Mouse (Mus musculus) liver, embryonic 14.5 days (tissue): ENCODE results near the gene Zfp354a. TPM values are rescaled to one million over a fixed set of nuclear protein-coding genes. Genes with fewer than 3 reads are reported as not detected.

Experiments
- ATAC-seq: fragments of 200-750 bp; cut with Nextera tagmentation; 2 replicates; pipeline ENCODE4 v1.8.0; 2017; ENCODE audit warnings: moderate number of reproducible peaks, mild to moderate bottlenecking, moderate library complexity; ENCODE audit not compliant: insufficient read depth
- DNase-seq, 3 experiments: peaks; one replicate each; pipeline ENCODE4 v3.0.0-alpha.2; 2012 to 2013; ENCODE audit warnings: low read depth in 3 of 3, low spot score in 3 of 3
- H3K27ac ChIP-seq: fragments of 300-500 bp; sonication (generic); 2 replicates; pipeline ENCODE4 v1.5.1; 2014; ENCODE audit warnings: moderate library complexity, mild to moderate bottlenecking, control low read depth, inconsistent platforms
- H3K27me3 ChIP-seq: fragments of 300-500 bp; sonication (generic); 2 replicates; pipeline ENCODE4 v1.6.1; 2014; ENCODE audit warnings: mild to moderate bottlenecking, low read length, moderate library complexity; ENCODE audit not compliant: control insufficient read depth, insufficient read depth
- H3K36me3 ChIP-seq: fragments of 300-500 bp; sonication (generic); replicated peaks from 2 replicates; pipeline ENCODE4 v1.6.1; 2014; ENCODE audit warnings: low read depth; ENCODE audit not compliant: control insufficient read depth, insufficient read depth
- H3K4me1 ChIP-seq, 2 experiments: fragments of 200-500 bp in 1 of 2; fragments of 300-500 bp in 1 of 2; sonication (generic) in 1 of 2; replicated peaks; 2 replicates each; pipeline ENCODE4 v1.6.1; 2012 to 2014; ENCODE audit warnings: antibody characterized with exemption in 1 of 2, inconsistent platforms in 1 of 2, low read length in 1 of 2; ENCODE audit not compliant: control insufficient read depth in 2 of 2, insufficient read depth in 2 of 2
- H3K4me2 ChIP-seq: fragments of 300-500 bp; sonication (generic); 2 replicates; pipeline ENCODE4 v1.6.1; 2014; ENCODE audit warnings: low read depth, mild to moderate bottlenecking, control low read depth, moderate library complexity
- H3K4me3 ChIP-seq, 2 experiments: fragments of 200-500 bp in 1 of 2; fragments of 300-500 bp in 1 of 2; sonication (generic) in 1 of 2; 2 replicates each; pipeline ENCODE4 v1.5.1; 2012 to 2014; ENCODE audit warnings: low read depth in 2 of 2, low read length in 2 of 2, mild to moderate bottlenecking in 2 of 2, control low read depth in 1 of 2, inconsistent platforms in 1 of 2, moderate library complexity in 1 of 2; ENCODE audit not compliant: insufficient read depth in 1 of 2
- H3K9ac ChIP-seq: fragments of 300-500 bp; sonication (generic); replicated peaks from 2 replicates; pipeline ENCODE4 v1.6.1; 2014; ENCODE audit warnings: mild to moderate bottlenecking, control low read depth, moderate library complexity
- H3K9me3 ChIP-seq: fragments of 300-500 bp; sonication (generic); 2 replicates; pipeline ENCODE4 v1.6.1; 2016; ENCODE audit warnings: low read length, mixed read lengths; ENCODE audit not compliant: control insufficient read depth
- CTCF ChIP-seq: IDR thresholded peaks from 2 replicates; pipeline ENCODE4 v1.5.1; 2016; ENCODE audit warnings: antibody characterized with exemption, low read depth, control low read depth
- EP300 ChIP-seq: IDR thresholded peaks from 2 replicates; pipeline ENCODE4 v1.6.1; 2016; ENCODE audit warnings: antibody characterized with exemption, low read depth
- WGBS: fragments of 180-500 bp; shearing (Covaris S2); extraction: QIAGEN DNeasy Blood & Tissue Kit; methylation state at CpG from one replicate; pipeline ENCODE4 v1.1.7; 2014; ENCODE audit not compliant: insufficient replicate concordance; 5-methylcytosine and 5-hydroxymethylcytosine counted together
- polyA plus RNA-seq, 2 experiments: library from polyadenylated mRNA; depleted of rRNA in 1 of 2; stranded (reverse) in 1 of 2; unstranded in 1 of 2; fragments of >200 nt; fragmentation: Nextera tagmentation in 1 of 2; extraction: Ambion mirVana in 1 of 2; gene quantifications; 2 replicates each; pipeline versions ENCODE4 v1.2.1 to v1.2.3; 2012 to 2014

Gene Zfp354a
- polyA plus RNA-seq, 2 experiments = 1.1 TPM

- DNase-seq = no peak
- no peaks in the 10 kb centered on the region for H3K9me3 ChIP-seq
- H3K9ac ChIP-seq = no peak overlapping the region
- WGBS = 80% methylated on average over 8 of the region's 8 CpGs
- no peaks in the 10 kb centered on the region for H3K27me3 ChIP-seq
- TF ChIP-seq EP300 = no peak
- TF ChIP-seq CTCF = no peak
- H3K4me2 ChIP-seq = no peak overlapping the region
- no peak for ATAC-seq
- H3K4me3 ChIP-seq = no peak overlapping the region
- H3K36me3 ChIP-seq = no peaks in the 10 kb centered on the region
- no peak overlapping the region for H3K27ac ChIP-seq
- H3K4me1 ChIP-seq = peaks cover 0 to 2% of the 10 kb centered on the region in 2 experiments; a peak in 1 of 4 replicates
Measured at GRCm38 (mm10) chr11:51063841-51064240, 4.8 kb downstream of the Zfp354a start.

DNA sequence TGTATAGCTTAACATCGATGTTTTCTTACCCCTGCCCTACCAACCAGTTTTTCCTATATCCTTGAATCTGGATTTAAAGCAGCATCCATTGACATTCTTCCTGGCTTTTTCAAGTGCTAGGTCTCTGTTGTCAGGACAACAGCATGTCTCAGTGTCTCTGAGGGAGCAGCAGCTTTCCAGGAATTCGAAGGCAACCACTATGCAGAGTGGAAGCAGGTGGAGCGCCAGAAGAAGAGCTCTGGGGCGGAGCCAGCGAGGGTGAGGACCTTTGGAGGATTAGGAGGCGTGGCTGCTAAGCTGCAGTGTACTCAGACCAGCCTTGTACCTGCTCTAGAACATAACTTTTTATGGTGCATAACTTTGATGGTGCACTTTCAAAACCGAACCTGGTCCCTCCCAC is 25.5 kb downstream of the Zfp354a start:
- Histone ChIP-seq H3K4me2 (no peak overlapping the region), H3K27ac (no peak overlapping the region), H3K27me3 (no peaks in the 10 kb centered on the region), H3K36me3 (no peaks in the 10 kb centered on the region), H3K4me3 (no peak overlapping the region), H3K4me1 (no peaks in the 10 kb centered on the region), H3K9me3 (no peaks in the 10 kb centered on the region), H3K9ac (no peak overlapping the region)
- TF ChIP-seq CTCF = no peak
- no peak for ATAC-seq
- WGBS = 40% methylated on average over 7 of the region's 7 CpGs
- DNase-seq = no peak

DNA sequence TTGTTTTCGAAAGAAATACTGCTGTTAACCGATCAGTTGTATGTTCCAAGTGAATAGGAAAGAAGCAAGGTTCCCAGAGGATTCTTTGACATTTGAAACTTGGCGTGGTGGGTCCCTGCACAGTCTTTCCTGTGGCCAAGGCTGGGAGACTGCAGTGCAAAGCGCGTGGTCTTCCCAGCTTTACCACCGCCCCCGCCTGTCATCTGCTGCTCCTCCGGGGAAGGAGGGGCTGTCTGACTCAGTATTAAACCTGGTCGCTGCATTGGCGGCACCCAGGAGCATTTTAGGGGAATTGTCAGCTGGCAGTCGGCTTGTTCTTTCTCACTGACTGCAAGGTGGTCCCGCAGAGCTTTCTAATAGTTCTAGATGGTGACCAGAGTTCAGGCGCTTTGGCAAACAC is 26.2 kb downstream of the Zfp354a start:
- WGBS = 51% methylated on average over 13 of the region's 13 CpGs
- Histone ChIP-seq H3K9ac (no peak overlapping the region), H3K27ac (no peak overlapping the region), H3K4me3 (no peak overlapping the region), H3K36me3 (no peaks in the 10 kb centered on the region), H3K4me1 (no peaks in the 10 kb centered on the region), H3K9me3 (no peaks in the 10 kb centered on the region), H3K4me2 (no peak overlapping the region), H3K27me3 (no peaks in the 10 kb centered on the region)
- ATAC-seq (no peak), DNase-seq (no peak)
- no peak for TF ChIP-seq CTCF
- no peak for TF ChIP-seq EP300

DNA sequence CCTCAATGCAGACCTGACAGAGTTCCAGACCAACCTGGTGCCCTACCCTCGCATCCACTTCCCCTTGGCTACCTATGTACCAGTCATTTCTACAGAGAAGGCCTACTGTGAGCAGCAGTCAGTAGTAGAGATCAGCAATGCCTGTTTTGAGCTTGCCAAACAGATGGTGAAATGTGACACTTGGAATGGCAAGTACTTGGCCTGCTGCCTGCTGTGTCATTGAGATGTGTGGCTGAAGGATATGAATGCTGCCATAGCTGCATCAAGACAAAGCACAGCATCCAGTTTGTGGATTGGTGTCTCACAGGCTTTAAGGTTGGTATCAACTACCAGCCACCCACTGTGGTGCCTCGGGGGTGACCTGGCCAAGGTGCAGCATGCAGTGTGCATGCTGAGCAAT is 48.2 kb downstream of the Zfp354a start:
- no peak overlapping the region for H3K4me3 ChIP-seq
- TF ChIP-seq CTCF (no peak), EP300 (no peak)
- 37% methylated on average over 2 of the region's 2 CpGs for WGBS
- H3K4me2 ChIP-seq = no peak overlapping the region
- H3K9me3 ChIP-seq = no peaks in the 10 kb centered on the region
- no peaks in the 10 kb centered on the region for H3K4me1 ChIP-seq
- H3K9ac ChIP-seq = no peak overlapping the region
- H3K27ac ChIP-seq = no peak overlapping the region
- DNase-seq = no peak
- H3K27me3 ChIP-seq = no peaks in the 10 kb centered on the region
- H3K36me3 ChIP-seq = no peaks in the 10 kb centered on the region
- ATAC-seq = no peak

- no peak for ATAC-seq
- DNase-seq = no peak
- no peaks in the 10 kb centered on the region for H3K27me3 ChIP-seq
- H3K27ac ChIP-seq = no peak overlapping the region
- no peaks in the 10 kb centered on the region for H3K9me3 ChIP-seq
- WGBS = 61% methylated on average over 3 of the region's 3 CpGs
- H3K4me3 ChIP-seq = no peak overlapping the region
- no peaks in the 10 kb centered on the region for H3K4me1 ChIP-seq
- no peak overlapping the region for H3K9ac ChIP-seq
- TF ChIP-seq CTCF = no peak
- no peak for TF ChIP-seq EP300
- H3K4me2 ChIP-seq = no peak overlapping the region
- no peaks in the 10 kb centered on the region for H3K36me3 ChIP-seq
Measured at GRCm38 (mm10) chr11:51110621-51111020, 51.6 kb downstream of the Zfp354a start.

Other genes starting within 250 kb of the Zfp354a start
- gene Zfp354c, start 231.5 kb upstream of the Zfp354a start, polyA plus RNA-seq (2012; rRNA removed) = 0.26 and 0.42 TPM in 2 replicates
- 0.65 and 0.69 TPM in 2 replicates for gene Zfp354c, start 231.5 kb upstream of the Zfp354a start, polyA plus RNA-seq (2014; fragmentation: Nextera tagmentation; extraction: Ambion mirVana)
- 0.04 and 0.08 TPM in 2 replicates for gene Zfp879, start 217.7 kb upstream of the Zfp354a start, polyA plus RNA-seq (2012; rRNA removed)
- gene Zfp879, start 217.7 kb upstream of the Zfp354a start, polyA plus RNA-seq (2014; fragmentation: Nextera tagmentation; extraction: Ambion mirVana) = 0.04 and 0.13 TPM in 2 replicates
- 0.10 and 0.15 TPM in 2 replicates for gene Grm6, start 208.6 kb upstream of the Zfp354a start, polyA plus RNA-seq (2012; rRNA removed)
- 0.04 TPM in 1 of 2 replicates, not detected in the other for gene Grm6, start 208.6 kb upstream of the Zfp354a start, polyA plus RNA-seq (2014; fragmentation: Nextera tagmentation; extraction: Ambion mirVana)
- 0.16 and 0.26 TPM in 2 replicates for gene Zfp454, start 171.6 kb upstream of the Zfp354a start, polyA plus RNA-seq (2012; rRNA removed)
- 0.22 and 0.38 TPM in 2 replicates for gene Zfp454, start 171.6 kb upstream of the Zfp354a start, polyA plus RNA-seq (2014; fragmentation: Nextera tagmentation; extraction: Ambion mirVana)
- gene Zfp2, start 143.1 kb upstream of the Zfp354a start, polyA plus RNA-seq (2012; rRNA removed) = 0.45 and 0.70 TPM in 2 replicates
- gene Zfp2, start 143.1 kb upstream of the Zfp354a start, polyA plus RNA-seq (2014; fragmentation: Nextera tagmentation; extraction: Ambion mirVana) = 2.0 and 2.6 TPM in 2 replicates
- 0.06 and 0.07 TPM in 2 replicates for gene Zfp354b, start 127.6 kb upstream of the Zfp354a start, polyA plus RNA-seq (2012; rRNA removed)
- 0.08 TPM in 2 replicates for gene Zfp354b, start 127.6 kb upstream of the Zfp354a start, polyA plus RNA-seq (2014; fragmentation: Nextera tagmentation; extraction: Ambion mirVana)
- not detected in 2 replicates for gene 4933414I15Rik, start 115.5 kb upstream of the Zfp354a start, polyA plus RNA-seq (2012; rRNA removed)
- gene 4933414I15Rik, start 115.5 kb upstream of the Zfp354a start, polyA plus RNA-seq (2014; fragmentation: Nextera tagmentation; extraction: Ambion mirVana) = not detected in 2 replicates
- gene Prop1, start 105.5 kb upstream of the Zfp354a start, polyA plus RNA-seq (2012; rRNA removed) = not detected in 2 replicates
- not detected in 2 replicates for gene Prop1, start 105.5 kb upstream of the Zfp354a start, polyA plus RNA-seq (2014; fragmentation: Nextera tagmentation; extraction: Ambion mirVana)
- not detected in 2 replicates for gene Olfr1378, start 92.7 kb upstream of the Zfp354a start, polyA plus RNA-seq (2012; rRNA removed)
- not detected in 2 replicates for gene Olfr1378, start 92.7 kb upstream of the Zfp354a start, polyA plus RNA-seq (2014; fragmentation: Nextera tagmentation; extraction: Ambion mirVana)
- gene Olfr1377, start 77.3 kb upstream of the Zfp354a start, polyA plus RNA-seq (2012; rRNA removed) = not detected in 2 replicates
- gene Olfr1377, start 77.3 kb upstream of the Zfp354a start, polyA plus RNA-seq (2014; fragmentation: Nextera tagmentation; extraction: Ambion mirVana) = not detected in 2 replicates
- gene Olfr51, start 55.7 kb upstream of the Zfp354a start, polyA plus RNA-seq (2012; rRNA removed) = not detected in 2 replicates
- gene Olfr51, start 55.7 kb upstream of the Zfp354a start, polyA plus RNA-seq (2014; fragmentation: Nextera tagmentation; extraction: Ambion mirVana) = not detected in 2 replicates
- not detected in 2 replicates for gene Olfr54, start 45.0 kb upstream of the Zfp354a start, polyA plus RNA-seq (2012; rRNA removed)
- not detected in 2 replicates for gene Olfr54, start 45.0 kb upstream of the Zfp354a start, polyA plus RNA-seq (2014; fragmentation: Nextera tagmentation; extraction: Ambion mirVana)
- not detected in 2 replicates for gene Olfr1375, start 11.1 kb upstream of the Zfp354a start, polyA plus RNA-seq (2012; rRNA removed)
- not detected in 2 replicates for gene Olfr1375, start 11.1 kb upstream of the Zfp354a start, polyA plus RNA-seq (2014; fragmentation: Nextera tagmentation; extraction: Ambion mirVana)
- not detected in 2 replicates for gene Gm12569, start 161.2 kb downstream of the Zfp354a start, polyA plus RNA-seq (2012; rRNA removed)
- gene Gm12569, start 161.2 kb downstream of the Zfp354a start, polyA plus RNA-seq (2014; fragmentation: Nextera tagmentation; extraction: Ambion mirVana) = not detected in 2 replicates
- gene Clk4, start 202.5 kb downstream of the Zfp354a start, polyA plus RNA-seq (2012; rRNA removed) = 34.1 and 49.9 TPM in 2 replicates
- gene Clk4, start 202.5 kb downstream of the Zfp354a start, polyA plus RNA-seq (2014; fragmentation: Nextera tagmentation; extraction: Ambion mirVana) = 45.2 and 55.8 TPM in 2 replicates
- 0.18 and 0.38 TPM in 2 replicates for gene BC049762, start 203.8 kb downstream of the Zfp354a start, polyA plus RNA-seq (2012; rRNA removed)
- gene BC049762, start 203.8 kb downstream of the Zfp354a start, polyA plus RNA-seq (2014; fragmentation: Nextera tagmentation; extraction: Ambion mirVana) = 0.57 and 0.63 TPM in 2 replicates
- 0.19 TPM in 2 replicates for gene Col23a1, start 230.7 kb downstream of the Zfp354a start, polyA plus RNA-seq (2012; rRNA removed)
- gene Col23a1, start 230.7 kb downstream of the Zfp354a start, polyA plus RNA-seq (2014; fragmentation: Nextera tagmentation; extraction: Ambion mirVana) = 0.10 and 0.11 TPM in 2 replicates